Comparison of ENCODE assay signal across 15 mouse cellular contexts in genomic region chr17:48887472-48888385, GRCm38 (mm10). TPM values are rescaled to one million over a fixed set of nuclear protein-coding genes. Genes with fewer than 3 reads are reported as not detected.
DNase-seq lines count a peak whose midpoint lies in the region; ATAC-seq and TF ChIP-seq lines count a peak whose summit lies in the region.
"Had no signal": no experiment of that assay in that cellular context is flagged by ENCODE, and none has a peak within 500 bp of the region (broad histone marks: within the 10 kb centered on the region; RNA-seq: fewer than 3 reads in every experiment).

No protein-coding gene starts in this region.

- no peaks in the 10 kb centered on the region for H3K27me3 ChIP-seq in forebrain, postnatal 0 days (ENCODE audit: insufficient read depth, low read length)
- H3K27me3 ChIP-seq in forebrain, embryonic 11.5 days (ENCODE audit: control insufficient read depth, insufficient read depth, low read length): no peaks in the 10 kb centered on the region
- H3K27me3 ChIP-seq: embryonic facial prominence, embryonic 15.5 days; limb, embryonic 12.5 days had no signal

- DNase-seq in forebrain, postnatal 0 days: peak; percentile 16
- no peak for DNase-seq in forebrain, embryonic 11.5 days (ENCODE audit: low spot score)
- DNase-seq in frontal cortex, postnatal 14 days (ENCODE audit: low spot score in 2 of 2): peak; percentile 54 to 58
- peak; percentile 29 to 45 for DNase-seq in layer of hippocampus, postnatal 25 days (ENCODE audit: extremely low spot score in 1 of 2, low spot score in 1 of 2)
- peak; percentile 10 for DNase-seq in left cerebral cortex, postnatal 4 days
- DNase-seq in cerebellum, adult 11 months: no peak
- DNase-seq in testis, postnatal 14 days (ENCODE audit: low spot score): no peak
- DNase-seq: adrenal gland, postnatal 10 days; kidney, adult 2 months; liver, postnatal 0 days had no signal

- H3K9me3 ChIP-seq in forebrain, postnatal 0 days (ENCODE audit: low read length): no peaks in the 10 kb centered on the region
- no peaks in the 10 kb centered on the region for H3K9me3 ChIP-seq in forebrain, embryonic 11.5 days (ENCODE audit: control insufficient read depth, low read length)
- H3K9me3 ChIP-seq: embryonic facial prominence, embryonic 15.5 days; limb, embryonic 12.5 days had no signal

- H3K9ac ChIP-seq in forebrain, postnatal 0 days: no peak overlapping the region
- no peak overlapping the region for H3K9ac ChIP-seq in forebrain, embryonic 11.5 days (ENCODE audit: low read length)
- H3K9ac ChIP-seq: embryonic facial prominence, embryonic 15.5 days; limb, embryonic 12.5 days; liver, postnatal 0 days had no signal

- no peak for TF ChIP-seq CTCF in forebrain, postnatal 0 days (IDR thresholded peaks at IDR 0.05; ENCODE audit: low read depth)

- no peaks in the 10 kb centered on the region for H3K36me3 ChIP-seq in forebrain, postnatal 0 days (ENCODE audit: insufficient read depth)
- H3K36me3 ChIP-seq in forebrain, embryonic 11.5 days (ENCODE audit: control insufficient read depth, insufficient read depth, low read length): no peaks in the 10 kb centered on the region
- H3K36me3 ChIP-seq: embryonic facial prominence, embryonic 15.5 days; limb, embryonic 12.5 days had no signal

- H3K4me3 ChIP-seq in forebrain, postnatal 0 days (ENCODE audit: low read depth, low read length): no peak overlapping the region
- no peak overlapping the region for H3K4me3 ChIP-seq in forebrain, embryonic 11.5 days (ENCODE audit: low read depth, low read length)
- H3K4me3 ChIP-seq: embryonic facial prominence, embryonic 15.5 days; limb, embryonic 12.5 days had no signal

- intact Hi-C loops in left cerebral cortex, postnatal 4 days (cut with DNase I): no loop called here

- H3K27ac ChIP-seq in forebrain, postnatal 0 days (ENCODE audit: low read depth, low read length): no peak overlapping the region
- no peak overlapping the region for H3K27ac ChIP-seq in forebrain, embryonic 11.5 days (ENCODE audit: low read depth, low read length)
- H3K27ac ChIP-seq: embryonic facial prominence, embryonic 15.5 days; limb, embryonic 12.5 days had no signal

- 38% methylated on average over 8 of the region's 8 CpGs for WGBS in forebrain, postnatal 0 days
- 65% methylated on average over 8 of the region's 8 CpGs for WGBS in forebrain, embryonic 11.5 days

- no peaks in the 10 kb centered on the region for H3K4me1 ChIP-seq in forebrain, postnatal 0 days (ENCODE audit: insufficient read depth)
- no peaks in the 10 kb centered on the region for H3K4me1 ChIP-seq in forebrain, embryonic 11.5 days (replicated peaks; ENCODE audit: control insufficient read depth, insufficient read depth, low read length)
- H3K4me1 ChIP-seq: embryonic facial prominence, embryonic 15.5 days; limb, embryonic 12.5 days had no signal

- ATAC-seq in forebrain, postnatal 0 days: peak; percentile 20; the same call in 1 of the 2 replicates
- ATAC-seq in forebrain, embryonic 11.5 days (replicated peaks; ENCODE audit: low FRiP score): no peak
- ATAC-seq in CD4-positive, CD25-positive, alpha-beta regulatory T cell, adult 4 months: no peak
- ATAC-seq: forebrain, embryonic 16.5 days; liver, postnatal 0 days had no signal

- no peak overlapping the region for H3K4me2 ChIP-seq in forebrain, postnatal 0 days (ENCODE audit: low read depth)
- H3K4me2 ChIP-seq in forebrain, embryonic 11.5 days (ENCODE audit: low read depth, low read length, severe bottlenecking): no peak overlapping the region
- H3K4me2 ChIP-seq: embryonic facial prominence, embryonic 15.5 days; limb, embryonic 12.5 days had no signal

RNA-seq across cellular contexts. Expression of gene Lrfn2, which starts 44.5 kb away (rescaled TPM):
- total RNA-seq in forebrain, postnatal 0 days (2014; rRNA removed): 28.5 and 28.7 TPM in 2 replicates
- 12.5 and 16.5 TPM in 2 replicates for polyA plus RNA-seq in forebrain, postnatal 0 days (2015; fragmentation: Nextera tagmentation; extraction: Ambion mirVana)
- 1.0 and 1.1 TPM in 2 replicates for polyA plus RNA-seq in forebrain, embryonic 11.5 days (2014; fragmentation: Nextera tagmentation; extraction: Ambion mirVana)
- 10 to 100 TPM; 39.4 to 39.6 TPM for total RNA-seq in layer of hippocampus, postnatal 25 days (2021)
- 10 to 100 TPM; 47.2 to 47.4 TPM for total RNA-seq in left cerebral cortex, postnatal 4 days (2021)
- polyA plus RNA-seq in CD4-positive, CD25-positive, alpha-beta regulatory T cell, adult 4 months (2017; shearing (Covaris generic)): not detected
- total RNA-seq: megakaryocyte progenitor cell, adult 5-6 weeks had no signal
- polyA plus RNA-seq: liver, postnatal 0 days had no signal

Comparison
In these comparisons a context has a peak if more than half of its experiments do, and no peak if none do; other contexts are left out.
1. DNase-seq: peak in forebrain, postnatal 0 days (single experiment), frontal cortex, postnatal 14 days (2 of 2), layer of hippocampus, postnatal 25 days (2 of 2) and left cerebral cortex, postnatal 4 days (single experiment); none in forebrain, embryonic 11.5 days (single experiment), cerebellum, adult 11 months (single experiment) and testis, postnatal 14 days (single experiment).